ENCODE assay signal across 29 mouse cellular contexts in the genomic region with DNA sequence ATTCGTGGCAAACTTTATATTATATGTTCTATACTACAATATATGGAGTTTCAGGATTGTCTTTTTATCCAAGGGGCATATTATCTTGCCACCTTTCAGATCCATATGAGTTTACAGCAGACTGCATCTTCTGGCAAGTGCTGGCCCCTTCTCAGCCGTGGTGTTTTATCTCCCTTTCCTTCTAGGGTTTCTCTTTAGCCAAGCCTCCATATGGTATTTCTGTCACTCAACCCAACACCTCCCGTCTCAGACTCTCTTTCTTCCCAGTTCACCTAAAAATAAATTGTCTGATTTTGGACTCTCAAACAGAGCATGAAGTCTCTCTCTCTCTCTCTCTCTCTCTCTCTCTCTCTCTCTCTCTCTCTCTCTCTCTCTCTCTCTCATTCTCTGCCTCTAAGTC.
DNase-seq lines count a peak whose midpoint lies in the region; ATAC-seq lines count a peak whose summit lies in the region.
"Had no signal": no experiment of that assay in that cellular context is flagged by ENCODE, and none has a peak within 500 bp of the region (broad histone marks: within the 10 kb centered on the region; RNA-seq: fewer than 3 reads in every experiment).

No protein-coding gene starts in this region.

- H3K27ac ChIP-seq in forebrain, embryonic 15.5 days (replicated peaks), result no peak overlapping the region
- H3K27ac ChIP-seq in forebrain, embryonic 11.5 days (ENCODE audit: low read depth, low read length), result no peak overlapping the region
- no peak overlapping the region for H3K27ac ChIP-seq in forebrain, embryonic 16.5 days (ENCODE audit: low read length)
- H3K27ac ChIP-seq: gastrocnemius, adult 2 months; heart, embryonic 13.5 days; hindbrain, embryonic 14.5 days; limb, embryonic 12.5 days; liver, embryonic 15.5 days; neural tube, embryonic 15.5 days; stomach, embryonic 15.5 days had no signal

- no peak overlapping the region for H3K9ac ChIP-seq in forebrain, embryonic 15.5 days (replicated peaks)
- H3K9ac ChIP-seq in forebrain, embryonic 11.5 days (ENCODE audit: low read length), result no peak overlapping the region
- no peak overlapping the region for H3K9ac ChIP-seq in forebrain, embryonic 16.5 days (replicated peaks; ENCODE audit: low read depth, low read length)
- H3K9ac ChIP-seq: heart, embryonic 13.5 days; hindbrain, embryonic 14.5 days; limb, embryonic 12.5 days; liver, embryonic 15.5 days; lung, embryonic 14.5 days; neural tube, embryonic 15.5 days; stomach, embryonic 15.5 days had no signal

- no peaks in the 10 kb centered on the region for H3K36me3 ChIP-seq in forebrain, embryonic 15.5 days
- no peaks in the 10 kb centered on the region for H3K36me3 ChIP-seq in forebrain, embryonic 11.5 days (ENCODE audit: control insufficient read depth, insufficient read depth, low read length)
- no peaks in the 10 kb centered on the region for H3K36me3 ChIP-seq in forebrain, embryonic 16.5 days (ENCODE audit: control insufficient read depth, insufficient read depth)
- H3K36me3 ChIP-seq: heart, embryonic 13.5 days; limb, embryonic 12.5 days; liver, embryonic 15.5 days; neural tube, embryonic 15.5 days; stomach, embryonic 15.5 days had no signal

- no peak overlapping the region for H3K4me2 ChIP-seq in forebrain, embryonic 15.5 days (replicated peaks)
- no peak overlapping the region for H3K4me2 ChIP-seq in forebrain, embryonic 11.5 days (ENCODE audit: low read depth, low read length, severe bottlenecking)
- no peak overlapping the region for H3K4me2 ChIP-seq in forebrain, embryonic 16.5 days (ENCODE audit: low read length)
- H3K4me2 ChIP-seq: heart, embryonic 13.5 days; hindbrain, embryonic 14.5 days; limb, embryonic 12.5 days; liver, embryonic 15.5 days; lung, embryonic 14.5 days; neural tube, embryonic 15.5 days; stomach, embryonic 15.5 days had no signal

- intact Hi-C loops in left cerebral cortex, postnatal 14 days (cut with DNase I), result loop anchor here (10.0 kb wide), 1 partner anchor 578 kb away; the partner anchor contains the start of gene Brinp1

- no peaks in the 10 kb centered on the region for H3K4me1 ChIP-seq in forebrain, embryonic 15.5 days
- no peaks in the 10 kb centered on the region for H3K4me1 ChIP-seq in forebrain, embryonic 11.5 days (replicated peaks; ENCODE audit: control insufficient read depth, insufficient read depth, low read length)
- no peaks in the 10 kb centered on the region for H3K4me1 ChIP-seq in forebrain, embryonic 16.5 days (replicated peaks; ENCODE audit: control insufficient read depth, insufficient read depth, low read length)
- H3K4me1 ChIP-seq: heart, embryonic 13.5 days; limb, embryonic 12.5 days; liver, embryonic 15.5 days; neural tube, embryonic 15.5 days; stomach, embryonic 15.5 days had no signal

- H3K4me3 ChIP-seq in forebrain, embryonic 15.5 days, result no peak overlapping the region
- H3K4me3 ChIP-seq in forebrain, embryonic 11.5 days (ENCODE audit: low read depth, low read length), result no peak overlapping the region
- no peak overlapping the region for H3K4me3 ChIP-seq in forebrain, embryonic 16.5 days (replicated peaks; ENCODE audit: low read length)
- H3K4me3 ChIP-seq: gastrocnemius, adult 2 months; heart, embryonic 13.5 days; limb, embryonic 12.5 days; liver, embryonic 15.5 days; neural tube, embryonic 15.5 days; stomach, embryonic 15.5 days had no signal

- H3K9me3 ChIP-seq in forebrain, embryonic 15.5 days, result no peaks in the 10 kb centered on the region
- no peaks in the 10 kb centered on the region for H3K9me3 ChIP-seq in forebrain, embryonic 11.5 days (ENCODE audit: control insufficient read depth, low read length)
- no peaks in the 10 kb centered on the region for H3K9me3 ChIP-seq in forebrain, embryonic 16.5 days (ENCODE audit: control insufficient read depth, low read length)
- H3K9me3 ChIP-seq: heart, embryonic 13.5 days; limb, embryonic 12.5 days; liver, embryonic 15.5 days; neural tube, embryonic 15.5 days; stomach, embryonic 15.5 days had no signal

- no peaks in the 10 kb centered on the region for H3K27me3 ChIP-seq in forebrain, embryonic 15.5 days
- H3K27me3 ChIP-seq in forebrain, embryonic 11.5 days (ENCODE audit: control insufficient read depth, insufficient read depth, low read length), result no peaks in the 10 kb centered on the region
- H3K27me3 ChIP-seq in forebrain, embryonic 16.5 days (replicated peaks; ENCODE audit: control insufficient read depth, insufficient read depth, low read length), result no peaks in the 10 kb centered on the region
- H3K27me3 ChIP-seq: heart, embryonic 13.5 days; limb, embryonic 12.5 days; liver, embryonic 15.5 days; neural tube, embryonic 15.5 days; stomach, embryonic 15.5 days had no signal

- DNase-seq in forebrain, embryonic 11.5 days (ENCODE audit: low spot score), result no peak
- DNase-seq in right cerebral cortex, adult 18-20 months, result peak; percentile 37
- DNase-seq in right cerebral cortex, postnatal 4 days, result no peak
- peak; percentile 8 to 9 for DNase-seq in left cerebral cortex, postnatal 14 days (ENCODE audit: low spot score in 2 of 2)
- no peak for DNase-seq in adrenal gland, adult 18-20 months (ENCODE audit: low spot score in 2 of 2)
- DNase-seq: adrenal gland, postnatal 25 days; cerebellum, adult 2 months; cerebellum, postnatal 36 days; gastrocnemius, adult 2 months; gastrocnemius, postnatal 36 days; heart, adult 18-20 months; heart, postnatal 10 days; kidney, adult 11 months; kidney, postnatal 14 days; layer of hippocampus, adult 9-11 months; lung, embryonic 14.5 days; lung, postnatal 14 days; midbrain, embryonic 14.5 days; retina, postnatal 1 day; thymus, postnatal 25 days had no signal

- 0 out of 2 replicates have a peak, but pooled peaks have one; percentile 46 for ATAC-seq in forebrain, embryonic 15.5 days (replicated peaks)
- ATAC-seq in forebrain, embryonic 11.5 days (replicated peaks; ENCODE audit: low FRiP score), result no peak
- ATAC-seq in forebrain, embryonic 16.5 days, result peak; percentile 57; the same call in 1 of the 2 replicates
- ATAC-seq: CD4-positive, CD25-positive, alpha-beta regulatory T cell, adult 4 months had no signal

- 62% methylated on average over 3 of the region's 3 CpGs for WGBS in forebrain, embryonic 15.5 days
- WGBS in forebrain, embryonic 11.5 days, result 74% methylated on average over 3 of the region's 3 CpGs
- WGBS in forebrain, embryonic 16.5 days, result 60% methylated on average over 3 of the region's 3 CpGs

Comparison
In these comparisons a context has a peak if more than half of its experiments do, and no peak if none do; other contexts are left out.
1. DNase-seq: peak in right cerebral cortex, adult 18-20 months (single experiment) and left cerebral cortex, postnatal 14 days (2 of 2); none in forebrain, embryonic 11.5 days (single experiment), right cerebral cortex, postnatal 4 days (single experiment) and adrenal gland, adult 18-20 months (0 of 2).